In the genomic region with DNA sequence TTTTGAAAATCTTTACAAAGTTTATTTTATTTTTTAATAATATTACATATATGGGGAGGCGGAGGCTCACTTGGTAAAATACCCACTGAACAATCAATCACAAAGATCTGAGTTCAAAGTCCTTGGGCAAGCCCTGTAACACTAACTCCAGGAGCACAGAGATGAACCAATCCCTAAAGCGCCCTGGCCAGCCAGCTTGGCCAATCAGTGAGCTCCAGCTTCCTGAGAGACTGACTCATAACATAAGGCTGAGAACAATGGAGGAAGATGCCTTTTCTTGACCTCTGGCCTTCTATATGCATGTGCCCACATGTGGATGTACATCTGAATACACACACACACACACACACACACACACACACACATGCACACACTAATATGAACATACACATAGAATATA, we compare ENCODE assay signal across 24 mouse cellular contexts.
"Had no signal": no experiment of that assay in that cellular context is flagged by ENCODE, and none has a peak within 500 bp of the region (broad histone marks: within the 10 kb centered on the region; RNA-seq: fewer than 3 reads in every experiment).

No protein-coding gene starts in this region.

- H3K4me2 ChIP-seq: intestine, embryonic 15.5 days; limb, embryonic 12.5 days; limb, embryonic 15.5 days; liver, embryonic 15.5 days; midbrain, embryonic 13.5 days had no signal

- H3K27me3 ChIP-seq: intestine, embryonic 15.5 days; limb, embryonic 12.5 days; limb, embryonic 15.5 days; liver, embryonic 15.5 days; megakaryocyte, embryonic 14.5 days; midbrain, embryonic 13.5 days had no signal

- H3K9ac ChIP-seq: intestine, embryonic 15.5 days; limb, embryonic 12.5 days; limb, embryonic 15.5 days; liver, embryonic 15.5 days; midbrain, embryonic 13.5 days had no signal

- H3K27ac ChIP-seq: intestine, embryonic 15.5 days; limb, embryonic 12.5 days; limb, embryonic 15.5 days; midbrain, embryonic 10.5 days; midbrain, embryonic 13.5 days; stomach, postnatal 0 days had no signal

- H3K4me1 ChIP-seq: intestine, embryonic 15.5 days; limb, embryonic 12.5 days; limb, embryonic 15.5 days; liver, embryonic 15.5 days; midbrain, embryonic 10.5 days; midbrain, embryonic 13.5 days had no signal

- DNase-seq: kidney, adult 11 months; kidney, adult 8-10 months; kidney, postnatal 14 days; kidney, postnatal 4 days; layer of hippocampus, adult 9-11 months; layer of hippocampus, postnatal 36 days; lung, adult 2 months; lung, postnatal 14 days; right cerebral cortex, adult 18-20 months; right cerebral cortex, postnatal 14 days; right cerebral cortex, postnatal 4 days; thymus, adult 2 months; thymus, postnatal 14 days; thymus, postnatal 4 days had no signal

- H3K4me3 ChIP-seq: intestine, embryonic 15.5 days; left cerebral cortex, adult 2 months; limb, embryonic 12.5 days; limb, embryonic 15.5 days; liver, embryonic 15.5 days; megakaryocyte, embryonic 14.5 days; midbrain, embryonic 10.5 days; midbrain, embryonic 13.5 days had no signal

- H3K9me3 ChIP-seq: intestine, embryonic 15.5 days; limb, embryonic 12.5 days; limb, embryonic 15.5 days; liver, embryonic 15.5 days; midbrain, embryonic 10.5 days; midbrain, embryonic 13.5 days had no signal

- ATAC-seq: intestine, embryonic 15.5 days; midbrain, embryonic 13.5 days; midbrain, embryonic 16.5 days had no signal

- H3K36me3 ChIP-seq: intestine, embryonic 15.5 days; limb, embryonic 12.5 days; limb, embryonic 15.5 days; liver, embryonic 15.5 days; midbrain, embryonic 10.5 days; midbrain, embryonic 13.5 days had no signal
